Mouse (Mus musculus): ENCODE data around the gene Arl2bp.

The Arl2bp gene

GRCm38 (mm10) chr8:94666456-94667308 is at the start of gene Arl2bp:
Arl2bp (plus strand) TSS chr8:94666600.
- DNase-seq (ENCODE audit: extremely low spot score, low read depth, low spot score), result peak; percentile 78

- no peak for DNase-seq (ENCODE audit: extremely low spot score, low read depth, low spot score)
Measured at GRCm38 (mm10) chr8:94624885-94625284, 41.5 kb upstream of the Arl2bp start.

- no peak for DNase-seq (ENCODE audit: extremely low spot score, low read depth, low spot score)
Measured at GRCm38 (mm10) chr8:94633564-94634194, 32.7 kb upstream of the Arl2bp start.

GRCm38 (mm10) chr8:94634211-94634610 is 32.2 kb upstream of the Arl2bp start:
- no peak for DNase-seq (ENCODE audit: extremely low spot score, low read depth, low spot score)

GRCm38 (mm10) chr8:94641183-94641582 is 25.2 kb upstream of the Arl2bp start:
- no peak for DNase-seq (ENCODE audit: extremely low spot score, low read depth, low spot score)

GRCm38 (mm10) chr8:94641938-94642337 is 24.5 kb upstream of the Arl2bp start:
- no peak for DNase-seq (ENCODE audit: extremely low spot score, low read depth, low spot score)

- DNase-seq (ENCODE audit: extremely low spot score, low read depth, low spot score), result no peak
Measured at GRCm38 (mm10) chr8:94645202-94645601, 21.2 kb upstream of the Arl2bp start.

- DNase-seq (ENCODE audit: extremely low spot score, low read depth, low spot score), result no peak
Measured at GRCm38 (mm10) chr8:94646165-94646564, 20.2 kb upstream of the Arl2bp start.

GRCm38 (mm10) chr8:94649496-94649895 is 16.9 kb upstream of the Arl2bp start:
- no peak for DNase-seq (ENCODE audit: extremely low spot score, low read depth, low spot score)

GRCm38 (mm10) chr8:94652951-94653350 is 13.4 kb upstream of the Arl2bp start:
- no peak for DNase-seq (ENCODE audit: extremely low spot score, low read depth, low spot score)

GRCm38 (mm10) chr8:94654994-94655393 is 11.4 kb upstream of the Arl2bp start:
- DNase-seq (ENCODE audit: extremely low spot score, low read depth, low spot score), result no peak

GRCm38 (mm10) chr8:94658031-94658430 is 8.4 kb upstream of the Arl2bp start:
- no peak for DNase-seq (ENCODE audit: extremely low spot score, low read depth, low spot score)

- no peak for DNase-seq (ENCODE audit: extremely low spot score, low read depth, low spot score)
Measured at GRCm38 (mm10) chr8:94660418-94660817, 6.0 kb upstream of the Arl2bp start.

- no peak for DNase-seq (ENCODE audit: extremely low spot score, low read depth, low spot score)
Measured at GRCm38 (mm10) chr8:94664722-94665121, 1.7 kb upstream of the Arl2bp start.

- DNase-seq (ENCODE audit: extremely low spot score, low read depth, low spot score), result no peak
Measured at GRCm38 (mm10) chr8:94674384-94674783, 8.0 kb downstream of the Arl2bp start.

- no peak for DNase-seq (ENCODE audit: extremely low spot score, low read depth, low spot score)
Measured at GRCm38 (mm10) chr8:94675923-94676322, 9.5 kb downstream of the Arl2bp start.

- no peak for DNase-seq (ENCODE audit: extremely low spot score, low read depth, low spot score)
Measured at GRCm38 (mm10) chr8:94678582-94678981, 12.2 kb downstream of the Arl2bp start.

- no peak for DNase-seq (ENCODE audit: extremely low spot score, low read depth, low spot score)
Measured at GRCm38 (mm10) chr8:94680414-94680813, 14.0 kb downstream of the Arl2bp start.

GRCm38 (mm10) chr8:94682732-94683524 is 16.5 kb downstream of the Arl2bp start:
- DNase-seq (ENCODE audit: extremely low spot score, low read depth, low spot score), result no peak

- DNase-seq (ENCODE audit: extremely low spot score, low read depth, low spot score), result no peak
Measured at GRCm38 (mm10) chr8:94684287-94684686, 17.9 kb downstream of the Arl2bp start.

- no peak for DNase-seq (ENCODE audit: extremely low spot score, low read depth, low spot score)
Measured at GRCm38 (mm10) chr8:94685953-94686352, 19.6 kb downstream of the Arl2bp start.

- no peak for DNase-seq (ENCODE audit: extremely low spot score, low read depth, low spot score)
Measured at GRCm38 (mm10) chr8:94694701-94695100, 28.3 kb downstream of the Arl2bp start.

All from hindlimb bud, embryonic 11.5 days (tissue).